Mouse (Mus musculus): Measurements from ENCODE around the gene Pou2f1. TPM values are rescaled to one million over a fixed set of nuclear protein-coding genes. Genes with fewer than 3 reads are reported as not detected.

Pou2f1 gene
- total and polyA plus RNA-seq, 3 experiments = 4.6 to 10.2 TPM; not detected in 1

GRCm38 (mm10) chr1:166014530-166014929 lies 12.1 kb upstream of the Pou2f1 start (continued):
- TF ChIP-seq CHD2 (IDR thresholded peaks at IDR 0.05; ENCODE audit: low read length) (no peak), ELF1 (IDR thresholded peaks at IDR 0.05; ENCODE audit: low read depth, low read length) (no peak), CTCF (IDR thresholded peaks at IDR 0.05 in 2 of 3, conservative IDR thresholded peaks at IDR 0.05 in 1 of 3; ENCODE audit: control insufficient read depth in 1 of 3, insufficient read depth in 1 of 3, low read depth in 2 of 3, low read length in 3 of 3, poor library complexity in 1 of 3, severe bottlenecking in 1 of 3) (no peak), TAL1 (IDR thresholded peaks at IDR 0.05; ENCODE audit: low read length) (peak; percentile 6; the same call in 1 of the 2 replicates), MXI1 (IDR thresholded peaks at IDR 0.05; ENCODE audit: low read depth, low read length) (peak; percentile 40; the same call in 1 of the 2 replicates), POLR2A (IDR thresholded peaks at IDR 0.05; ENCODE audit: control insufficient read depth in 1 of 2, insufficient read depth in 1 of 2, low read depth in 1 of 2, low read length in 2 of 2, poor library complexity in 1 of 2) (no peak), ZMIZ1 (IDR thresholded peaks at IDR 0.05; ENCODE audit: low read depth, low read length) (no peak), MAFK (IDR thresholded peaks at IDR 0.05; ENCODE audit: borderline replicate concordance, low read depth, low read length) (no peak), NELFE (IDR thresholded peaks at IDR 0.05; ENCODE audit: low read depth, low read length) (no peak)

- Histone ChIP-seq H3K9me3 (replicated peaks; ENCODE audit: insufficient read depth, low read length) (no peaks in the 10 kb centered on the region), H3K36me3 (ENCODE audit: control insufficient read depth in 1 of 2, insufficient read depth in 2 of 2, low read length in 2 of 2) (peaks cover 0 to 2% of the 10 kb centered on the region in 2 experiments; a peak in 1 of 4 replicates), H3K79me2 (ENCODE audit: control insufficient read depth, insufficient read depth, low read length, poor library complexity) (no peaks in the 10 kb centered on the region), H3K27me3 (ENCODE audit: control insufficient read depth in 1 of 2, insufficient read depth in 2 of 2, low read length in 2 of 2) (no peaks in the 10 kb centered on the region; a peak in 1 of 4 replicates), H3K27ac (ENCODE audit: control insufficient read depth, low read depth, low read length) (no peak overlapping the region), H3K9ac (ENCODE audit: control insufficient read depth, low read depth, low read length, poor library complexity, severe bottlenecking) (no peak overlapping the region), H3K4me3 (ENCODE audit: control insufficient read depth in 1 of 2, insufficient read depth in 1 of 2, low read depth in 2 of 2, low read length in 2 of 2) (no peak overlapping the region), H3K4me1 (ENCODE audit: control insufficient read depth in 1 of 2, insufficient read depth in 2 of 2, low read length in 2 of 2) (peaks cover 3 to 5% of the 10 kb centered on the region in 2 experiments; a peak in 3 of 4 replicates)
- DNase-seq (ENCODE audit: low read depth, low spot score) = no peak
- TF ChIP-seq GATA1 (IDR thresholded peaks at IDR 0.05; ENCODE audit: low read depth, low read length) (no peak), NRF1 (IDR thresholded peaks at IDR 0.05; ENCODE audit: insufficient read depth, low read depth, low read length, poor library complexity, severe bottlenecking) (no peak), CHD1 (IDR thresholded peaks at IDR 0.05; ENCODE audit: low read depth, low read length) (no peak), SMC3 (IDR thresholded peaks at IDR 0.05; ENCODE audit: low read depth, low read length) (no peak)
Observed at GRCm38 (mm10) chr1:166010106-166010505, 7.6 kb upstream of the Pou2f1 start.

- no peaks in the 10 kb centered on the region for H3K79me2 ChIP-seq (ENCODE audit: control insufficient read depth, insufficient read depth, low read length, poor library complexity)
Observed at GRCm38 (mm10) chr1:166008634-166009350, 6.3 kb upstream of the Pou2f1 start.

More at GRCm38 (mm10) chr1:166008634-166009350, 6.3 kb upstream of the Pou2f1 start:
- Histone ChIP-seq H3K9ac (ENCODE audit: control insufficient read depth, low read depth, low read length, poor library complexity, severe bottlenecking) (no peak overlapping the region), H3K9me3 (replicated peaks; ENCODE audit: insufficient read depth, low read length) (no peaks in the 10 kb centered on the region), H3K27ac (ENCODE audit: control insufficient read depth, low read depth, low read length) (no peak overlapping the region), H3K36me3 (ENCODE audit: control insufficient read depth in 1 of 2, insufficient read depth in 2 of 2, low read length in 2 of 2) (no peaks in the 10 kb centered on the region), H3K4me3 (ENCODE audit: control insufficient read depth in 1 of 2, insufficient read depth in 1 of 2, low read depth in 2 of 2, low read length in 2 of 2) (no peak overlapping the region), H3K4me1 (ENCODE audit: control insufficient read depth in 1 of 2, insufficient read depth in 2 of 2, low read length in 2 of 2) (no peaks in the 10 kb centered on the region), H3K27me3 (ENCODE audit: control insufficient read depth in 1 of 2, insufficient read depth in 2 of 2, low read length in 2 of 2) (no peaks in the 10 kb centered on the region)
- TF ChIP-seq MXI1 (IDR thresholded peaks at IDR 0.05; ENCODE audit: low read depth, low read length) (no peak), MAFK (IDR thresholded peaks at IDR 0.05; ENCODE audit: borderline replicate concordance, low read depth, low read length) (peak; percentile 69; the same call in 1 of the 2 replicates)
- DNase-seq (ENCODE audit: low read depth, low spot score) = no peak

Data from MEL (cell line).